Mouse (Mus musculus) spleen, adult 2 months (tissue): ENCODE results near the gene Asb4.

Experiments used
- CTCF ChIP-seq: fragments of 200-500 bp; IDR thresholded peaks from 2 replicates; pipeline ENCODE4 v1.5.1; 2011; ENCODE audit warnings: mild to moderate bottlenecking, inconsistent platforms; ENCODE audit not compliant: insufficient read depth, insufficient read length, insufficient replicate concordance; ENCODE audit errors: extremely low read depth
- POLR2A ChIP-seq: fragments of 200-500 bp; IDR thresholded peaks from 2 replicates; pipeline ENCODE4 v1.6.1; 2011; ENCODE audit warnings: low read depth, low read length, inconsistent platforms

- TF ChIP-seq CTCF = no peak
- no peak for TF ChIP-seq POLR2A
Observed at GRCm38 (mm10) chr6:5409676-5410075, 26.5 kb downstream of the Asb4 start.
